Mouse (Mus musculus): ENCODE results near the gene Zfp598.

- TF ChIP-seq CTCF (IDR thresholded peaks at IDR 0.05; ENCODE audit: insufficient read depth, low read length) (no peak), POLR2A (IDR thresholded peaks at IDR 0.05; ENCODE audit: borderline replicate concordance, extremely low read depth, low read depth, low read length) (no peak)
Measured at GRCm38 (mm10) chr17:24670246-24670844, 858 bp downstream of the Zfp598 start.
